12 mouse cellular contexts compared by ENCODE assay signal in the genomic region with DNA sequence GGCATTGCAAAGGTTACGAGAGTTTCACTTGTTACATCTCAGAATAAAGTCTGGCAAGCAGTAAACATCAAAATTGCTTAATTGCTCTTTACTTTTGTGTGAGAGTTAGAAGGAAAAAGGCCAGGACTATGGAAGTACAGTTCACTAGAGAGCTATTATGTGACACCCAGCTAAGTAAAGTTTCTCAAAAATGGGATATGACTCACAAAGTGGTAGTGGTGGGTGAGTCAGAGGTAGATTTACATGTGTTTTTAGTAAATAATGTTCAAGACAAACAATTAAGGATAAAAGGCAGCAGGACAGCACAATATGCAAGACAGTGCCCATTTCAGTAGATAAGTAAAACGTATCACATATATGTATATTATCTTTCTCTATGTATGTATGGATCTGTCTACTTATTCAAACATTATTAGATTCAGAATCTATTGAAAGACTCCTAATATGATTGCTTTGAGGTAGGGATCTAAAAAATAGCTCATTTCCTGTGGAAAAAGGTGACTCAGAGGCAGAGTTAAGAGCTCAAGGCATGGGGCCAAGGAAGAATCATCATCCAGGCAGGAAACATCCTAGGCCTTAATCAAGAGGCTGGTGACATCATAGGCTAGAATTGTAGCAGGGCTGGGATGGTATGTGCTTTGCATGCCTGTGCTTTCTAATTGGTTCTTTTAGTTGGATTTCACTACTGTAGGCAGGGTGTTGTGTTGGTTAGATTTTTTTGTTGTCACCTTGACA.
DNase-seq lines count a peak whose midpoint lies in the region; ATAC-seq and TF ChIP-seq lines count a peak whose summit lies in the region.
"Had no signal": no experiment of that assay in that cellular context is flagged by ENCODE, and none has a peak within 500 bp of the region (broad histone marks: within the 10 kb centered on the region; RNA-seq: fewer than 3 reads in every experiment).

No protein-coding gene starts in this region.

- H3K27ac ChIP-seq in limb, embryonic 14.5 days (replicated peaks; ENCODE audit: low read depth, low read length), result no peak overlapping the region
- no peak overlapping the region for H3K27ac ChIP-seq in limb, embryonic 10.5 days
- H3K27ac ChIP-seq in midbrain, postnatal 0 days (ENCODE audit: low read depth, low read length), result no peak overlapping the region
- H3K27ac ChIP-seq: macrophage had no signal

- H3K9ac ChIP-seq in limb, embryonic 14.5 days (ENCODE audit: low read depth, low read length, severe bottlenecking), result no peak overlapping the region
- H3K9ac ChIP-seq in midbrain, postnatal 0 days (replicated peaks; ENCODE audit: low read length, poor library complexity, severe bottlenecking), result no peak overlapping the region

- no peaks in the 10 kb centered on the region for H3K4me1 ChIP-seq in limb, embryonic 14.5 days (ENCODE audit: control insufficient read depth, insufficient read depth, low read length)
- peaks cover 4% of the 10 kb centered on the region; the same call in 1 of the 2 replicates for H3K4me1 ChIP-seq in limb, embryonic 10.5 days
- H3K4me1 ChIP-seq in midbrain, postnatal 0 days (ENCODE audit: insufficient read depth, low read length), result no peaks in the 10 kb centered on the region

- H3K9me3 ChIP-seq in limb, embryonic 14.5 days (ENCODE audit: control insufficient read depth, low read length), result no peaks in the 10 kb centered on the region
- no peaks in the 10 kb centered on the region for H3K9me3 ChIP-seq in limb, embryonic 10.5 days (replicated peaks)
- no peaks in the 10 kb centered on the region for H3K9me3 ChIP-seq in midbrain, postnatal 0 days (ENCODE audit: low read length)

- 77% methylated on average over 2 of the region's 2 CpGs for WGBS in limb, embryonic 14.5 days
- 94% methylated on average over 2 of the region's 2 CpGs for WGBS in limb, embryonic 10.5 days
- WGBS in midbrain, postnatal 0 days, result 93% methylated on average over 2 of the region's 2 CpGs

- peak; percentile 60 for DNase-seq in adrenal gland, adult 2 months
- no peak for DNase-seq in adrenal gland, adult 8-10 months
- peak; percentile 31 for DNase-seq in limb, embryonic 14.5 days (ENCODE audit: low spot score)
- no peak for DNase-seq in limb, embryonic 10.5 days (ENCODE audit: low spot score)
- peak; percentile 42 for DNase-seq in brain, embryonic 14.5 days (ENCODE audit: low read depth)
- DNase-seq in lung, postnatal 10 days, result peak; percentile 13
- DNase-seq in midbrain, postnatal 0 days (ENCODE audit: low spot score), result no peak
- DNase-seq in right cerebral cortex, postnatal 14 days, result no peak
- DNase-seq: cerebellum, adult 18-20 months; thymus, postnatal 4 days had no signal

- ATAC-seq in limb, embryonic 14.5 days (ENCODE audit: low FRiP score, low read depth), result no peak
- no peak for ATAC-seq in midbrain, postnatal 0 days (ENCODE audit: low FRiP score)
- ATAC-seq: forebrain, embryonic 16.5 days had no signal

- H3K4me3 ChIP-seq in limb, embryonic 14.5 days (replicated peaks; ENCODE audit: low read length), result no peak overlapping the region
- H3K4me3 ChIP-seq in limb, embryonic 10.5 days, result no peak overlapping the region
- H3K4me3 ChIP-seq in midbrain, postnatal 0 days (ENCODE audit: low read depth, low read length), result no peak overlapping the region

- no peaks in the 10 kb centered on the region for H3K36me3 ChIP-seq in limb, embryonic 14.5 days (ENCODE audit: control insufficient read depth, insufficient read depth, low read length)
- H3K36me3 ChIP-seq in limb, embryonic 10.5 days, result no peaks in the 10 kb centered on the region
- no peaks in the 10 kb centered on the region for H3K36me3 ChIP-seq in midbrain, postnatal 0 days (ENCODE audit: insufficient read depth, low read length)

- H3K27me3 ChIP-seq in limb, embryonic 14.5 days (ENCODE audit: control insufficient read depth, insufficient read depth, low read length), result no peaks in the 10 kb centered on the region
- peaks cover 6% of the 10 kb centered on the region; the same call in 1 of the 2 replicates for H3K27me3 ChIP-seq in limb, embryonic 10.5 days (ENCODE audit: low read depth, poor library complexity, severe bottlenecking)
- no peaks in the 10 kb centered on the region for H3K27me3 ChIP-seq in midbrain, postnatal 0 days (ENCODE audit: insufficient read depth, low read length)

- no peak for TF ChIP-seq POLR2A in limb, embryonic 14.5 days (IDR thresholded peaks at IDR 0.05; ENCODE audit: borderline replicate concordance, extremely low read depth, insufficient read depth, insufficient read length)
- no peak for TF ChIP-seq POLR2A in brain, embryonic 14.5 days (IDR thresholded peaks at IDR 0.05; ENCODE audit: borderline replicate concordance, extremely low read depth, insufficient read depth, insufficient read length, poor library complexity, severe bottlenecking)

- TF ChIP-seq CTCF in brain, embryonic 14.5 days (IDR thresholded peaks at IDR 0.05; ENCODE audit: borderline replicate concordance, extremely low read depth, insufficient read depth, insufficient read length), result no peak
- TF ChIP-seq CTCF in midbrain, postnatal 0 days (IDR thresholded peaks at IDR 0.05), result no peak

- no peak overlapping the region for H3K4me2 ChIP-seq in limb, embryonic 14.5 days (replicated peaks; ENCODE audit: low read depth, low read length, severe bottlenecking)
- no peak overlapping the region for H3K4me2 ChIP-seq in midbrain, postnatal 0 days (ENCODE audit: low read depth, low read length, poor library complexity, severe bottlenecking)

Comparison
In these comparisons a context has a peak if more than half of its experiments do, and no peak if none do; other contexts are left out.
1. DNase-seq: peak in adrenal gland, adult 2 months (single experiment), limb, embryonic 14.5 days (single experiment), brain, embryonic 14.5 days (single experiment) and lung, postnatal 10 days (single experiment); none in adrenal gland, adult 8-10 months (single experiment), limb, embryonic 10.5 days (single experiment), midbrain, postnatal 0 days (single experiment) and right cerebral cortex, postnatal 14 days (single experiment).